Mouse (Mus musculus) thymus, postnatal 0 days (tissue): Measurements from ENCODE around the gene Cap1. TPM values are rescaled to one million over a fixed set of nuclear protein-coding genes. Genes with fewer than 3 reads are reported as not detected.

ENCODE experiments used
- DNase-seq: peaks from one replicate; pipeline ENCODE4 v3.0.0-alpha.2; 2015; ENCODE audit warnings: low spot score
- polyA plus RNA-seq: library from polyadenylated mRNA; unstranded; fragments of >200 nt; fragmentation: Nextera tagmentation; extraction: Ambion mirVana; gene quantifications from 2 replicates; pipeline ENCODE4 v1.2.1, GENCODE M21; 2015

The Cap1 gene
- polyA plus RNA-seq, 1 experiment from 2014 or later = 91.9 TPM

DNA sequence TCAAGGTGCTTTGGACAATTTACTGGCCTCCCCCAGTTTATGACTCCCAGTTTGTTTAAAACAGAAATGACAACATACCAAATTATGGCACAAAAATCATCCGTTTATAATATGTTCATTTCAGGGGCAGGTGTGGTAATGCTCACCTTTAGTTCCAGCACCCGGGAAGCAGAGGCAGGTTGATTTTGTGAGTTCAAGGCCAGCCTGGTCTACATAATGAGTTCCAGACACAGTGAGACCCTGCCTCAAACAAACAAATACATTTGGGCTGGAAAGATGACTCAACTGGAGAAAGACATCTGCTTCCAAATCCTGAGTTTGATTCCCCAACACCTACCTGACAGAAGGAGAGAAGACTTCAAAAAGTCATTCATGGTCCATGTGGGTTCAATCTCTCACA, 1.5 kb upstream of the Cap1 start:
- DNase-seq = no peak

DNA sequence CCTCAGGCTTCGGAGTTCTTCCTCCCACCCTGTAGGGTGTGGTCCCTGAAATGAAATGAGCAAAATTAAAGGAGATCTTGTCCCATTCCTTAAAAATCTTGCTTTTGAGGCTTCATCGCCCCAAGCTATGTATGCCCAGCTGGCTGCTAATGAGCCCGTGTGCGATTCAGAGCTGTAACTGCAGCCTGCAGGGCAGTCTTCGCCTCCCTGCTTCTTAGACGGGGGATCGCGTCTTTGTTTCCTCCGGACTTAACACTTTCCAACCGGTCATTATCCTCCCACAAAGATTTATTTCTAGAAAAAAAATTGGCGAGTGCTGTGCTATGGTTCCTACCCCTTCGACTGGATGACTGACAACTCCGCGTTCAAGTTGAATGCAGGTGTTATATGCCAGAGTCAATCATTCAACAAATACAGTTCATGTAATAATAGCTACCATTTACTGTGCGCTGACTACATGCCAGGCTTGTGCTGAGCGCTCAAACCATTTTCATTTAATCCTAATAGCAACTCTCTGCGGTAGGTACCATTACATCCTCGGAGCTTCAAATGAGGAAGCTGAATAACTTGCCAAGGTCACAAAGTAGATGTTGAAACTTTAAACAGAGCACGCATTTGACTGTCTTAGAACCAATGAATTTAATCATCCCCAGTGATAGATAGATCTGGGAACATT, 861 bp upstream of the Cap1 start:
- no peak for DNase-seq

DNA sequence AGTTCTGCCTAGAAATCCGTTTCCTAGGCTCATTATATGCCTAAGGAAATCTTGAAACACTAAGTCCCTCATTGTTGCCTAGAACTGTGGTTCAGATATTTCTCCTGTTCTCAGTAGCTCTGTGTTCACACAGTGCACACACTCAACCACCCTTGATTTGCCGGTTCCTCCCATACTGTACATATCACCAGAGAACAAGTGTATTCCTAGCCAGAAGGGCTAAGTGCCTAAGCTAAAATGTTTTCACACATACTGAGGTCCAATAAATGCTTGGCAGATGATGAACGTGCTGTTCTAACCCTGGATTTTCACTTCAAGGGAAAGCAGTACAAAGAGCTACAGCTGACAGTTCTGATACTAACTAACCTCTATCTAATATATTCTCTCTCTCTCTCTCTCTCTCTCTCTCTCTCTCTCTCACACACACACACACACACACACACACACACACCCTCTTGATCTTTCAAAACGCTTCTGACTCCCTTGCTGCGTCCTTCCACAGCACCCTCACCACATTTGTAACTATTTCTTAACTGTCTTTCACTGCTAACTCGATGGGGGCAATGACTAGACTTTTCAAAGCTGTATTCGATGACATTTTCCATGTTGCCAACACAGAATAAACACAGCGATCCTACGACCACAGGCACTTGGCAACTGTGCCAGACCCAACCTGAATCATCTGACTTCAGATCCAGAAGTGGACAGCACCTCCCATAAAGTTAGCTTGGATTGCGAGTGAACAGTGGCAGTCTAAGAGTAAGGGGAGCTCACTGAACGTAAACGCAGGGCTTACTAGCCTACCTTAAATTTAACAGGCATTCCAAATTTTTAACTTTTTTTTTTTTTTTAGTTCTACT, 1.1 kb downstream of the Cap1 start:
- no peak for DNase-seq

DNA sequence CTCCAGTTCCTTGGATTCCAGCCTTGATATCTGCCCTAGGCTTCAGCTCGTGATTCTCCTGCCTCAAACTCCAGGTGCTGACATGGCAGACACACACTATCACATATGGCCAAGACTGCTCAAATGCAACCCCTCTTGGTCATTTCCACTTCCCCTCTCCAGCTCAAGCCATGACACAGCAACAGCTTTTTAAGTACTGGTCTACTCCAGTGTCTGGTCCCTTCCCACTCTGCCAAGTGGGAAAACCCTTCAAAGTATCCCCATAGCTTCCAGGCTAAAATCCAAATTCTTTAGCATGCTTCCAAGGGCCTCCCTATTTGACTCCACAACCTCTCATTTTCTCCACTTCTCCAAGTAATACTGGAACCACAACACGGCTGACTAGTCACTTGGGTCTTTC, 1.8 kb downstream of the Cap1 start:
- DNase-seq = no peak

DNA sequence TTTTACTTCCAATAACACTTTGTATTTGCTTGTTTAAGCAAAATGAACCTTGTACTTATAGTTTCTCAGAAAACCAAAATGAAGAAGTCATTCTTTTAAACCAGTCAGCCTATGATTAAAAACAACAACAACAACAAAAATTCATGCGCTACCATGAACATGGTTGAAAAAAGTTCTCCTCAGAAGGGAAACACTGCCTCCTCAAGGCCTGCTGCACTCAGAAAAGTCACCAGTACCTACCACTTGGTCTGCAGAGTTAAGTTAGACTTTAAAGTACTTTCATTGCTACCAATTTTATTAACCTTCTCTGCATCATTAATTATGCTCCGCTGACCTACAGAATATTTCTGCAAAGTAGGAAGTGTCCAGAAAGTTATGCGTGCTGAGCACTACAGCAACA, 2.6 kb downstream of the Cap1 start:
- DNase-seq = no peak

DNA sequence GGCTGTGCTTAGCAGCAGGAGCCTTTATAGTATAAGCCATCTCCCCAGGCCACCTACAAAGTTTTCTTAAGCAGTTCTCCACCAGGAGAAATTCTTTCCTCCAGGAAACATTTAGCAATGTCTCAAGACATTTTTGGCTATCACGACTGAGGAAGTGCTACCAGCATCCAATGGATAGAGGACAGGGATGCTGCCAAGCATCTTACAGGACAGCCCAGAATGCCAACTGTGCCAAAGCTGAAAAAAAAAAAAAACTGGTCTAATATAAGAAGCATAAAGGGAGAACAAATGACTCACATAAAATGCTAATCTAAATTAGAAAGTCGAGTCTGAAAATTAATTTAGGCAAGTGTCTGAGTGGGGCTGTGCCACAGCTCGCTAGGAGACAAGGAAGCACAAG, 3.3 kb downstream of the Cap1 start:
- DNase-seq = no peak

DNA sequence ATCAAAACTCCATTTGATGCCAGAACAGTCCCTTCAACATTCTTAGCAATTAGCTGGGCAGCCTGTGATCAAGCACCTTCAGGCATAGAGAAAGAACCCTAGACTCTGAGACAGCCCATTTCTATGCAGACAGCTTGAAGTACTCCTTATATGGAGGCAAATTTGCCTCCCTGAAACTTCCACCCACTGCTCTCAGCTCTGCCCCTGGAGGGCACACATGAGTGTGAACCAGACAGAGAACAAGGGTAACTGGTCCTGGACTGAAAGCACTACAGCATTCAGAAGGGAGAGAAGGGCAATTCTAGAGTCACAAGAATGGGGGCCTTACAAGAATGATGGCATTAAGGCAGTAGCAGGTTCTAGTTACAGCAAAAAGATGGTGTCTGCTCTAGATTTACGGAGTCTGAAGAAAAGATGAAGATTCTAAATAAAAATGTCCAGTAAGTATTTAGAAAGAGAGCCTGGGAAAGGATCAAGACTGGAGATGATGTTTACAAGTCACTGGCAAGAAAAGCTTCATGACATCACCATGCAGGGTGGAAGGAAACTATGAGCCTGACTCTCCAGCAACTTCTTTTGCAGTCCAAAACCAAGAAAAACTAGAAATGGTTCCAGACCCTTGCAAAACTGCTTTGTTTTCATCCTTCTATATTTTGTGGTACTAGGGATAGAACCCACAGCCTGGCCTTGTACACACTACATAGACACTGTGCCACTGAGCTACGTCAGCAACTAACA, 7.4 kb downstream of the Cap1 start:
- DNase-seq = no peak

DNA sequence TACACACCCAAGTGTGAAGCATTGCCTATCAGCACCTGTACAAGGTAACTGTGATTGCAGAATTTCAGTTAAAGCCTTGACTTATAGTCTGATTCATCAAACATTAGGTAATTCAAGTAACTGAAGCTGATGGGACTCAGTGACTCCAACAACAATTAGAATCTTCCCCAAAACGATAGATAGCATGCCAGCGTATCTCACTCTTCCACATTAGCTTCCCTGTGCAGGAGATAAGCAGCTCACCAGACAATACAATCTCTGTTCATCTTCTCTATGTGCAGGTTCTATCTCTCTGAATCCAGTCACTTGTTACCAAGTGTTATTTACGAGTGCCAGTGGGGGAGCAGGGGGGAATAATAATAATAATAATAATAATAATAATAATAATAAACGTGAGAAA, 12.3 kb downstream of the Cap1 start:
- DNase-seq = no peak

DNA sequence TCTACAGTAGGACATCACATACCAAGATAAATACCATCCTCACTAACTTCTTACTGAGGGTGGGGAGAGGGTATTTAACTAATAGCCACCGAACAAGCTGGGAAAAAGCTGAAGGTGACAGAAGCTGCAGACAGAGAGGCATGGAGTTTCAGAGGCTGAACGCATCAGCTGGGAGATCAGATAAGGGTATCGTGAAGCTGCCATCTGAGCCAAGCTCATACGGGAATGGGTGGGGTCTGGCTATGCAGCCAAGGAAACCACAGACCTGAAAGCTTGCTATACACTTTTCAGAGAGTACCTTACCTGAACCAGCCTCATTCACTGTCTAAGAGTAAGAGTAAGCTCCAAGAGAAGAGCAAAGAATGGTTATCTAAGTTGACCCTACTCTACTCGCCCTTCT, 12.9 kb downstream of the Cap1 start:
- DNase-seq = peak; percentile 52

DNA sequence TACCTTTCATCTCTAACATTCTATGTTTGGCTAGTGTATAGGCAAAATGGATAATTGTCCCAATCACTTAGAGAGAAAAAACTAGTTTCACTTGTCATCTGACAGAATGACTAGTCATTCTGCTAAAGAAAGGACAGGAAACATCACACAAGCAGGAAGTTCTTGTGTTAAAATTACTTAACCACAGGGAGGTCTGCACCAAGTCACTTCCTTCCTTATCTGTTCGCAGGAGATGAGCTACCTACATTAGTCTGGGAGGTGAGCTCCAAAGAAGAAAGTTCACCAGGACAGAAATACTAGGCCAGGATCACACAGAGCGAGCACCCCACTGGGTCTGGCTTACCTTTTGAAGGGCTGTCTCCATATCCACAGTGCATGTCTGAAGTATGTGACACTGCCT, 13.9 kb downstream of the Cap1 start:
- DNase-seq = peak; percentile 65

DNA sequence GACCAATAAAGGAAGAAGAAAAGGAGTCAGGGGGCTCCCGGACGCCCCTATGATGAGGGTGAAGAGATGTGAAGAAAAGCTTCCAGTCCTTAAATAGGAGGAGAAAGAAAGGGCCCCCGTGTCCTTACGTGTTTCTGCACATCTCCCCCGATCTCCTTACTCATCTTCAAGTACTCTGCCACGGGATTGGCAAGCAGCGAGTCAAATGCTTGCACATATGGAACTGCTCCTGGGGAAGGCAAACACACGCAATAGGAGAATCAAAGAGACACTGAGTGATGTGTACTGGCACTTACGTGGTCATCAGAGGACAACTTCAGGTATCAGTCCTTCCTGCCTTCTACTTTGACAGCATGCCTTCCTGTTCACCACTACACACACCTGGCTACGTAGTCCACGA, 14.6 kb downstream of the Cap1 start:
- no peak for DNase-seq

DNA sequence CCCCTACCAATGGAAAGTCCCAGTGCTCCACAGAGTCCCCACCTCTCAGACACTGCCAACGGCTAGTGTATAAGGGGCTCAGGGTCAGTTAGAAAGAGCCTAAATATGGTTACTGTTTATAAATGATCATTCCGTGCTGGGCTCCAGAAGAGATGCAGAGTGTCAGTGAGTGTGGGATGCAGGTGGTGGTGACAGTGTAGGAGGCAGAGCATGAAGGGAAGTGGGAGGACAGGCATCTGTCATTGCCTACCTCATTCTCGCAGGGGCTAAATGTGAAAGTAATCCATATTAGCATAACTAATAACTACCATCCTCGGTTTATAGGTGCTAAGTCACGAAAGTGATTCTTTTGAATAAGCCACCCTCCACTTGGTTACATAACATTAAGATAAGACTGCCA, 15.1 kb downstream of the Cap1 start:
- DNase-seq = no peak

DNA sequence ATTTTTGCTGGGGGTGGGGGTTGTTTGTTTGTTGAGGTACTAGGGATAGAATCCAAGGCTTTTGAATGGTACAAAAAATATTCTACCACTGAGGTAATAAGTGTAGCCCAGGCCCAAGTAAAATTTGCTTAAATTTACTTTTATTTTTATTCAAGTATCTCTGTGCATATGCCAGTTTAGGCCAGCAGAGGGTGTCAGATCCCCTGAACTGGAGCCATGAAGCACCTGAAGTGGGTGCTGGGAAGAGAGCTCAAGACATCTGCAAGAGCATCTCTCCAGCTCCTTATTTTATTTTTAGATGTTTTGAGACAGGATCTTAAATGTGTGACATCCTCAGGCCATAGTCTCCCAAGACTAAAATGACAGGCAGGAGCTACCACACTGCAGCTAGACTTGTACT, 15.8 kb downstream of the Cap1 start:
- peak; percentile 72 for DNase-seq

DNA sequence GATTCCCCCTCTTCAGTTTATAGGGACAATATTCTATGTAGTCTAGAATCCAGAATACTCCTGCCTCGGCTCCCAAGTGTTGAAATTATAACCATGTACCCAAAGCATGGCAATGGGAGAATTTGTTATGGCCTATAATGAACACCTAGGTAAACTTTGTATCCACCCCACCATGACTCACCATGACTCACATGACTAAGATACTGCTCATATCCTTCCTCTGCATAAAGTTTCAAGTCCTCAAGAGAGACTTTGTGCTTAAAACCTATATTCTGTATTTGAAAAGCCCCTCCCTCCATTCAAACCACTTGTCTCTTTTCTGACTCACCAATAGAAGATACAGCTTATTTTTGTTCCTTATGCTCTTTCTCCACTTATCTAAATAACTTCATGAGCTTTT, 17.8 kb downstream of the Cap1 start:
- DNase-seq = no peak

DNA sequence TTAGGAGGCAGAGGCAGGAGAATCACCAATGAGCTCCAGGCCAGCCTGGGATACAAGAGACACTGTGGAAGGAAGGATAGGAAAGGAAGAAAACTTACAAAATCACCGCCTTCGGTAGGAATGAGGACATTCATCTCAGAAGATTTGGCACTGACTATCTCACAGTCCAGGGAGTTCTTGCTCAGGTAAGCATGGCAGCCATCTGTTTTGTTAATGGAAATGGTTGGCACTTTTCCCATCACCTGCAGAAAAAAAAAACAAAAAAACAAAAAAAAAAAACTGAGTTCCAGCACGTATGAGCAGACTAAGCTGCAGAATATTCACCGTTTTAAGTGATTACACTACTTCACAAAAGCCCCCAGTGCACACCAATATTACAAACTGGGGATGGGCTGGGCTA, 24.0 kb downstream of the Cap1 start:
- no peak for DNase-seq

DNA sequence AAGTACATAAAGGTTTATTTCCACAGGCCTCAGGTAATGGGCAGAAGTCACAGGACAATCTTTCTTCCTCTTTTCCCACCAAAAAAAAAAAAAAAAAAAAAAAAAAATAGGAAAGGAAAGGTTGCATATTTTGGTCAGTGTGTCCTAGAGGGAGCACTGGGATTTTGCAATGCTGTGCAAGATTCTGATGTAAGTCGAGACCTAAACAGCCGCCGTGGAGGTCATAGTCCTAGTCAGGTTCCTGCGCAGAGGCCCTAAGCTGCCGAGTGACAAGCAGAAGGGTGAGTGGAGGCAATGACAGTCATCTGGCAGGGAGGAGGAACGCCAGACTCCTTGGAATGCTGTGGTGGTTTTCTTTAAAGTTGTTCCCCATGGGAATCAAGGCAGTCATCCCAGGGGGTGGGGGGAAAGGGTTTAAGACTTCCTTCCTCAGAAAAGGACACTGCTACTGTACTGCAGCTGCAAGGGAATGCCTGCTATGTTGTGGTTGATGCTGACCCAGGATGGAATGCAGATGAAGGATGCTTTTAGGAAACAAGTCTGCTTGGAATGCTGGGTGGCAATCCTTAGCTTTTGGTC, 26.7 kb downstream of the Cap1 start:
- no peak for DNase-seq

DNA sequence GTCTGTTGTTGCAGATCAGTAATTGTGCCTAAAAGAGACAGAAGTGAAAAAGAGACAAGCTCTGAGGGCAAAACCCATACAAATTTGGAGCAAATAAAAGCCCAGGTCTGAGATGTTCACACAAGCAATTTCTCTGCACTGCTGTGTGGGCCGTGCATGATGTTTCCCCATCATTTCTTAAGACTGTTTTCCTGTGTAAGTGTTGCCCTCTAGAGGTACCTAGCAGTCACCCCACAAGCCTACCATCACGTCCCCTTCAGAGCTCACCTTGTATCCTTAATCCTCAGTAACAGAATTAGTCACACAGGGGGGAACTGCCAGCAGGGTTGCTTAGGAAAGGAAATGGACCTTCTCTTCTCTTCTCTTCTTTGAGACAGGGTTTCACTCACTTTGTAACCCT, 27.9 kb downstream of the Cap1 start:
- peak; percentile 60 for DNase-seq

DNA sequence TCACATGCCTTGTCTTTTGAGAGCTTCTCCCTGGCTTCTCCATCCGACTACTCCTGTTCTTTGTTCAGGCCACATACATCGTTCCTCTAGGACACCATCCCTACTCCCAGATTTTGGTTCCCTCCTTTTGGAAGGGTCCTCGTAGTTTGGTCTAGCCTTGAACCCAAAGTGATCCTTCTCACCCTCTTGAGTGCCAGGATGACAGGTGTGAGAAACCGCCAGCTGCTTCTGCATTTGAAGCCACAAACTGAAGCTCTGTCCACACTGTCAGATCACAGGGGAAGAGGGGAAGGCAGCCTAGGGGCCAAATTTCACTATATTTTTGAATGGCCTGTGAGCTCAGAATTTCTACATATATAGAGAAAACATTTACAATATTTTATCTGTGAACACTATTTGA, 31.1 kb downstream of the Cap1 start:
- peak; percentile 43 for DNase-seq

DNA sequence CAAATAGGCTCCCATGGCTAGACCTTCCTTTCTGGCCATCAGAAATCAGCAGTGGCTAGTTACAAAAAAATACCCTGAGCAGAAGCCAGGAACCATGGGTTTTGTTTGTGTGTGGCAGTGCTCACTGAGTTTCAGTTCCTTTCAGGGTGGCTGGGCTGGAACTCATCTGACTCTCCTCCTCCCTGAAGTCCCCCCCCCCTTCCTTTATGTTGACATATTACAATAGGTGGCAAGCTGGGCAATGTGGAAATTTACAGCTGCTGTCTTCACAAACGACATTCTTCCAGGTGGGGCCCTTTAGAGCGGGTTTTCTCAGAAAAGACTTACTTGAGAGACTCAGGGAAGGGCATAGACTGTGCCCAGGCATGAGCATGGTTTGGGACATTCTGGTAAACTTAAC, 32.2 kb downstream of the Cap1 start:
- peak; percentile 77 for DNase-seq

DNA sequence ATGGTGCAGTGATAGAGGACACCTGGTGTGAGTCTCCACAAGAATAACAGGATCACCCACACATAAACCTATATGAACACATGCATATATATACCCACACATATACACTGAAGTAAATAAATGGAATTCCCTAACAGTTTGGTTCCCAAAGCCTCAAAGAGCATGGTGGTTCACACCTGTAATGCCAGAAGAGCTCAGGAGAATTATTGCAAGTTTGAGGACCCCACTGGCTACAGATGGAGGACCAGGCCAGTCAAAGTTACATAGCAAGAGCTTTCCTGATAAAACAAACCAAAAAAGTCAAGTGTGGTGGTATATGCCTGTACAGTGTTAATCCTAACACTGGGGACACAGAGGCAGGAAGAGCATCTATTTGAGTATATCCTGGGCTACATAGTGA, 34.3 kb downstream of the Cap1 start:
- DNase-seq = no peak

DNA sequence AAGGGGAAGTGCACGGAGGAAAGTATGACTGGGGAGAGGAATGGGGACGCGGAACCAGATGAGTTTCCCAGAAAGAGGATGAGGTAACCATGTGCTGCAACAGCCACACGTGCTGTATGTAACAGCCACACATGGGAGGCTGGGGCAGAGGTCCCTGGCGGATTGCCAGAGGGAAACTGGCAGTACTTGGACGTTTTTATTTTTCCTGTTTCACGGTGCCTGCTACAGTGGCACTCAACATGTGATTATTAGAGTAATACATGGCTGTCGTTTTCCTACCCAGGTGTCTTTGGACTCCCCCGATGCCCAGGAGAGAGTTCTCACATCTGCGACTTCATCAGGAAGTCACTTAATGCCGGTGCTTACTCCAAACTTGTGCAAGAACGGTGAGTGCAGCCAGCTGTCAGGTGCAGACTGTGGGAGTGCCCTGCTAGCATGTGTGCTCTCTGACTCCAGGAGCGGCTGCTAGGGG, 37.7 kb downstream of the Cap1 start:
- peak; percentile 82 for DNase-seq

DNA sequence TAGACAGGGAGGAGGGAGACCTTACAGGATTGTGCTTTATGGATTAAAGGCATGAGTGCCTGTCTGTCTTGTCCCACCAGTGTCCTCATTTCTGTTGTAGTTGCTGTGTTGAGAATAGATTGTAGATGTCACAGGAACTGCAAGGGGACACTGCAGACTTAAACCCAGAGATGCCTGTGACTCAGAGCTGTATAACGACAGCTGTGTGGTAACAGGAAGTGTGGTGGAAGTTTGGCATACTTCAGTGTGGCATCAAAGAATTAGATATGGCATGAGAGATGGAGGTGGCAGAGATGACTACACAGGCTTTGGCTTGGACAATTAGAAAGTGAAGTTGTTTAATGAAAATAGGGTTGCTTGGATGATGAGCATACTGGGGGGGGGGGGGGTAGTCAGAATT, 47.4 kb downstream of the Cap1 start:
- peak; percentile 72 for DNase-seq
